Mouse (Mus musculus) embryonic fibroblast, embryonic 13.5 days (primary cell): ENCODE measurements at regions not wholly inside any gene's neighbourhood (a gene's known extent, or its start where the extent isn't known, plus 50 kb on each side); places are given as distances from the start of the nearest gene placed in this dataset.
"Not testable (repeated sequence)": the region's sequence is repeated elsewhere in the genome, so short reads cannot be mapped to it uniquely, and the experiment has no call there.

Experiments
- CTCF ChIP-seq: IDR thresholded peaks from 2 replicates; pipeline ENCODE4 v1.5.1; 2011; ENCODE audit warnings: mild to moderate bottlenecking, control low read depth, low read length, moderate library complexity, borderline replicate concordance; ENCODE audit not compliant: insufficient read depth
- POLR2A ChIP-seq: IDR thresholded peaks from 2 replicates; pipeline ENCODE4 v1.6.1; 2011; ENCODE audit warnings: low read depth, mild to moderate bottlenecking, control low read depth, low read length, moderate library complexity

DNA sequence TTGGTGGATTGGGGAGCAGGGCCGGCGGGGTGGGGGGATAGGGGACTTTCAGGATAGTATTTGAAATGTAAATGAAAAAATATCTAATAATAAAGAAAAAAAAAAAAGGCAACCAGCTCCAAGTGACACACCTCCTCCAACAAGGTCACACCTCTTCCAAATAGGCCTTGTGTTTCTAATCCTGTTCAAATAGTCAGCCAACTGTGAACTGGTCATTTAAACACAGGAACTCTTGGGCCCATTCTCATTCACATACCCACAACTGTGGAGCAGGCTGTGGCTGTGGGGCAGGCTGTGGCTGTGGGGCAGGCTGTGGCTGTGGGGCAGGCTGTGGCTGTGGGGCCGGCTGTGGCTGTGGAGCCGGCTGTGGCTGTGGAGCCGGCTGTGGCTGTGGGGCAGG, 839.6 kb upstream of the Mms22l start:
- TF ChIP-seq POLR2A, CTCF: not testable (repeated sequence)
